Mouse (Mus musculus) liver, postnatal 0 days (tissue): ENCODE data around the gene Paqr5. TPM values are rescaled to one million over a fixed set of nuclear protein-coding genes. Genes with fewer than 3 reads are reported as not detected.

ENCODE experiments used
- ATAC-seq: fragments of 200-750 bp; cut with Nextera tagmentation; 2 replicates; pipeline ENCODE4 v1.8.0; 2017; ENCODE audit warnings: mild to moderate bottlenecking, moderate library complexity
- DNase-seq: peaks from one replicate; pipeline ENCODE4 v3.0.0-alpha.2; 2016
- H3K27ac ChIP-seq: fragments of 300-500 bp; sonication (generic); 2 replicates; pipeline ENCODE4 v1.5.1; 2014; ENCODE audit warnings: antibody characterized with exemption, moderate library complexity, mild to moderate bottlenecking, low read depth
- H3K27me3 ChIP-seq: fragments of 300-500 bp; sonication (generic); 2 replicates; pipeline ENCODE4 v1.6.1; 2014; ENCODE audit warnings: low read length, control low read depth, mixed read lengths; ENCODE audit not compliant: insufficient read depth
- H3K36me3 ChIP-seq: fragments of 300-500 bp; sonication (generic); replicated peaks from 2 replicates; pipeline ENCODE4 v1.6.1; 2014; ENCODE audit warnings: mild to moderate bottlenecking, control low read depth, low read length, moderate library complexity, mixed read lengths; ENCODE audit not compliant: insufficient read depth
- H3K4me1 ChIP-seq: fragments of 300-500 bp; sonication (generic); 2 replicates; pipeline ENCODE4 v1.6.1; 2014; ENCODE audit warnings: antibody characterized with exemption, mild to moderate bottlenecking, control low read depth; ENCODE audit not compliant: insufficient read depth
- H3K4me2 ChIP-seq: fragments of 300-500 bp; sonication (generic); 2 replicates; pipeline ENCODE4 v1.6.1; 2014; ENCODE audit warnings: low read depth, mild to moderate bottlenecking, low read length, moderate library complexity, mixed read lengths
- H3K4me3 ChIP-seq: fragments of 300-500 bp; sonication (generic); 2 replicates; pipeline ENCODE4 v1.5.1; 2014; ENCODE audit warnings: low read depth, low read length
- H3K9ac ChIP-seq: fragments of 300-500 bp; sonication (generic); replicated peaks from 2 replicates; pipeline ENCODE4 v1.6.1; 2014; ENCODE audit warnings: mild to moderate bottlenecking, moderate library complexity
- H3K9me3 ChIP-seq: fragments of 300-500 bp; sonication (generic); 2 replicates; pipeline ENCODE4 v1.6.1; 2016; ENCODE audit warnings: mild to moderate bottlenecking, control low read depth, low read length, mixed read lengths
- CTCF ChIP-seq: sonication (generic); IDR thresholded peaks from 2 replicates; pipeline ENCODE4 v1.5.1; 2016; ENCODE audit warnings: antibody characterized with exemption, low read depth
- EP300 ChIP-seq: IDR thresholded peaks from 2 replicates; pipeline ENCODE4 v1.6.1; 2016; ENCODE audit warnings: antibody characterized with exemption, low read depth, mild to moderate bottlenecking
- WGBS: fragments of 180-500 bp; shearing (Covaris S2); extraction: QIAGEN DNeasy Blood & Tissue Kit; methylation state at CpG from one replicate; pipeline ENCODE4 v1.1.7; 2014; ENCODE audit not compliant: insufficient replicate concordance; 5-methylcytosine and 5-hydroxymethylcytosine counted together
- polyA plus RNA-seq: library from polyadenylated mRNA; unstranded; fragments of >200 nt; fragmentation: Nextera tagmentation; extraction: Ambion mirVana; gene quantifications from 2 replicates; pipeline ENCODE4 v1.2.1, GENCODE M21; 2015

The Paqr5 gene
- polyA plus RNA-seq, result 0.16 and 0.17 TPM in 2 replicates

DNA sequence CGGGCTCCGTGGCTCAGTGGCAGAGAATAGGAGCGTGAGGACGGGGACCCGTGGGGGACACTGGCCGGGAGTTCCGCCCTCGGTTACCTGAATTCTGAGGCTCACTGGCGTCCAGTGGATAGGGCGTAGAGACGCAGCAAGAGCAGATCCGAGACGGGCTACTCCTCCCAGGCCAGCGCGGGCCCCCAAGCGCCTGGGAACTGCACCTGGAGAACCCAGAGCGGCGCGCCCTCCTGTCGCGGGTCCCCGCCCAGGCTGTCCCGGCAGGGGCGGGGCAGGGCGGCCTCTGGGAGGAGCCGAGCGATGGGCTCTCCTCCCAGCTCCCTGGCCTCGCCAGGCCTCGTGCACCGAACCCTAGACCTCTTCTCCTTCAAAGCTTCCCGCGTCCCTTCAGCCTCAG is at the start of gene Paqr5:
Gene Paqr5, minus strand, starts transcription at position 257 of the 400 bp plus-strand sequence.
- Histone ChIP-seq H3K27ac (no peak within 1 kb of the TSS), H3K36me3 (no peaks in the 10 kb centered on the region), H3K9me3 (no peaks in the 10 kb centered on the region), H3K9ac (peak within 1 kb of the TSS; percentile 30; the same call in 1 of the 2 replicates), H3K27me3 (peaks cover 21% of the 10 kb centered on the region; the same call in 1 of the 2 replicates), H3K4me2 (peak within 1 kb of the TSS; percentile 81), H3K4me3 (peak within 1 kb of the TSS; percentile 48), H3K4me1 (peaks cover 12% of the 10 kb centered on the region)
- under 1% methylated on average over 31 of the region's 32 CpGs for WGBS
- TF ChIP-seq EP300, result no peak
- TF ChIP-seq CTCF, result no peak
- ATAC-seq, result peak; percentile 74
- DNase-seq, result peak; percentile 70

DNA sequence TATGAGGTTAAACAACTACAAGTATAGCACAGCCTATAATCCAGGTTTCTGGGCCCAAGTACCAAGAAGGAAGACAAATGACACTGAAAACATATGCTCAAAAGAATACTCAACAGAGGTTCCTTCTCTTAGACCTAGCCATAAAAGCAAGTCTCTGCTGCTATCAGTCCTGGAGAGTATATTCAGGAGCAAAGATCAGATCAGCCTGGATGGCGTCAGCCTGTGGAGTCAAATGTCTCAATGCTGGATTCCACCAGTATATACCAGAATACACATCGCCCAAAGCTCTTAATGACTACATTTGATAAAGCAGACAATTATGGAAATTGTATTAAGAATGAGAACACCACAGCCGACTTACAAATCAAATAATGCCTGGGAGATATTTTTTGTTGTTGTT is 35.6 kb upstream of the Paqr5 start:
- H3K9me3 ChIP-seq, result no peaks in the 10 kb centered on the region
- H3K4me1 ChIP-seq, result no peaks in the 10 kb centered on the region
- no peak overlapping the region for H3K27ac ChIP-seq
- DNase-seq, result no peak
- TF ChIP-seq CTCF (no peak), EP300 (no peak)
- no peaks in the 10 kb centered on the region for H3K27me3 ChIP-seq
- H3K4me3 ChIP-seq, result no peak overlapping the region
- no peaks in the 10 kb centered on the region for H3K36me3 ChIP-seq
- no peak overlapping the region for H3K9ac ChIP-seq
- H3K4me2 ChIP-seq, result no peak overlapping the region
- ATAC-seq, result no peak
- 81% methylated on average over 3 of the region's 3 CpGs for WGBS

DNA sequence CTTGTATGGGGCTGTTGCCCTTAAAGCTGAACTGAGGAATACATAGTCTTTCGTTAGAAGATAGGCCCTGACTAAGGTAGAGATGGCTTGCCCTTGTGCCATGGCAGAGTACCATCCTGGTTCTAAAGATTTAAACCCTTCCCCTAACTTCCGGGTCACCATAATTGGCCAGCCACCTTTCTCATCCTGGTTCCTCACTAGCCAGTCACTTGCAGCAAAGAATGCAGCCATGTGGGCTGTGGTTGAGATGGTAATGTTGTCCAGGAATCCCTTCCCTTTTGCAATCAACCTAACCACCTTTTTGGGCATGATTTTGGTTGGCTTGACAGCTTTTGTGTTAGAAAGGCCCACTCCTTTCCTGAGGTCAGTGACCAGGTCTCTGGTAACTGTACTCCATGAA is 33.8 kb upstream of the Paqr5 start:
- DNase-seq, result no peak
- no peaks in the 10 kb centered on the region for H3K9me3 ChIP-seq
- H3K4me2 ChIP-seq, result no peak overlapping the region
- no peak overlapping the region for H3K4me3 ChIP-seq
- no peak overlapping the region for H3K9ac ChIP-seq
- TF ChIP-seq EP300 (no peak), CTCF (no peak)
- ATAC-seq, result no peak
- H3K36me3 ChIP-seq, result no peaks in the 10 kb centered on the region
- H3K4me1 ChIP-seq, result no peaks in the 10 kb centered on the region
- WGBS, result 74% methylated on average over 2 of the region's 2 CpGs
- H3K27ac ChIP-seq, result no peak overlapping the region
- H3K27me3 ChIP-seq, result no peaks in the 10 kb centered on the region

DNA sequence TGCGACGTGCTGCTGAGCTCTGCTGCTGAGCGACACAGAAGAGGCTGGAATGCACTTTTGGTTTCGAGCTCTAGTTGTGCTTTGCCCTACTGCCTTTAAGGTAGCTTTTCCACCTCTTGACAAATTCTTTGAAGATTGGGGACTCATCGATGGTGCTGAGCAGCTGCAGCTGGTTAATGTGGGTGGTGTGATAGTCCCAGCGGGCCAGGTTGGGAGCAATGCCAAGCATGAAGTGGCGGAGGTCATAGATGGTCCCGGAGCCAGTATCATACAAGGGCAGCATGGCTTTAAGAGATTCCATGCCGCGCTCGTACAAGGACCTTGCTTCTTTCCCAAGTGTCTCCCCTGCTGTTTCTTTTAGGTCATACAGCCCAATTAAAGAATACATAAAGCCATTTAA is 33.3 kb upstream of the Paqr5 start:
- DNase-seq, result no peak
- Histone ChIP-seq H3K27me3 (no peaks in the 10 kb centered on the region), H3K36me3 (no peaks in the 10 kb centered on the region), H3K9ac (no peak overlapping the region), H3K4me3 (no peak overlapping the region), H3K9me3 (no peaks in the 10 kb centered on the region), H3K4me1 (no peaks in the 10 kb centered on the region), H3K4me2 (no peak overlapping the region), H3K27ac (no peak overlapping the region)
- WGBS, result 88% methylated on average over 11 of the region's 11 CpGs
- ATAC-seq, result no peak
- no peak for TF ChIP-seq EP300
- TF ChIP-seq CTCF, result no peak

DNA sequence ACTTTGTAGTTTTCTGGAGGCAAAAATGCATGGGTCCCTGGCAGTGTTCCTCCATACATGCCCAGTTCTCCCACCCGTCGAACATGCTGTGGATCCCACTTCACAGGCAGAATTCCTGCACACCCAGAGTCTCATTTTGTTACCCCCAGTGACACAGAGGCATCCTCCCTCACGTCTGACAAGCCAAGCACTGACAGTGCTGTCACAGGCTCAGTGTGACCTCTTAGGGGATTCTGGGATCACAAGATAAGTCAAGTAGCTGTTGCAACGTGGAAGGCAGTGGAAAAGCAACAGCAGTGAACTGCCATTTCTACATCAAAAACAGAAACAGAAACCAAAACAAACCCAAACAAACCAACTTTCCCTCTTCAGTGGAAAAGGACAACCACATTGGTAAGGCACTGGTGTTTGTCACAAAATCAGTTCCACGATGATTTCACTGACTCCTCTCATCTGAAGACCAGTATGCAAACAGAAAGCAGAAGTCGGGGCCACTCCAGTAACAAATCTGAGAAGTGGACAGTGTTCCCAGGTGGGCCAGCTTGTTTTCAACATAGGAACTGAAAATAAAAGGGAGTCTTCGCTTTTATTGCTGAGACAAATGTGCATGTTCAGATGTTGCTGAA is 31.3 kb upstream of the Paqr5 start:
- no peaks in the 10 kb centered on the region for H3K9me3 ChIP-seq
- ATAC-seq, result no peak

DNA sequence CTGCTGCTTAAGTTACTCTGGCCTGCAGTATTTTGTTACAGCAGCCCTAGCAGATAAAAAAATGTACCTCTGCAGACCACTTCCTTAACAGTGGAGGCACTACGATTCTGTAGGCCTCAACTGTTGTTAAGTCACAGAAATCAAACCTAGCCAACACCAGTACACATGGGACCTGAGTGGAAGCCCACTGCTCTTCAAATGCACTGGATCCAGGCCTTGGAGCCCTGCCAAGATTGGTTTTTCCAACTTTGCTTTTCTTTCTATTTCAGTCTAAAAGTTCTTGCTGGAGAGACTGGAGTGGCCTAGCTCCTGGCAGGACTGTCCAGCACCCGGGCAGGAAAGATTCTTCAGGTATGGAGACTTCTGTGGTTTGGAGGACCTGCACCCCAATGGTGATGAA is 29.6 kb upstream of the Paqr5 start:
- 79% methylated on average over 2 of the region's 2 CpGs for WGBS
- no peak for ATAC-seq
- TF ChIP-seq EP300 (no peak), CTCF (no peak)

More for the DNA sequence above, 31.3 kb upstream of the Paqr5 start:
- H3K4me2 ChIP-seq, result no peak overlapping the region
- H3K4me1 ChIP-seq, result no peaks in the 10 kb centered on the region
- 53% methylated on average over 7 of the region's 7 CpGs for WGBS
- H3K9ac ChIP-seq, result no peak overlapping the region
- no peaks in the 10 kb centered on the region for H3K27me3 ChIP-seq
- H3K27ac ChIP-seq, result no peak overlapping the region
- DNase-seq, result no peak
- H3K36me3 ChIP-seq, result no peaks in the 10 kb centered on the region
- TF ChIP-seq EP300 (no peak), CTCF (no peak)
- H3K4me3 ChIP-seq, result no peak overlapping the region

DNA sequence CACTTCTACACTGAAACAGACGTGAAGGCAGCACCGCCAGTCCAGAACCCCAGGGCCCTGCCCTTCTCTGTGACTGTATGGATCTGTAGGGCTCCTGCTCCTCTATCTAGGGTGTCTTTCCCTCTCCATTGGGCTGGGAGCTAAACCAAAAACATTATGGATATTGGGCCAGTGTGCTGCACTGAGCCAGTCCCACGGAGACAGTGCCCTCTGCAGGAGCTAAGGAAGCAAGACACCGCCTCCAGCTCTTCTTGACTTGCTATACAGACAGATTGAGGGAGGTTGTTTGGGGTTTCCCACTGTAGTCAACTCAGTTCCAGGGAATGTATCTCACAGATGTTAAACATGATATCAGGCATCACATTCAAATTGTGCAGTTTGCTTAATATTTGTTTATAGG is 24.1 kb upstream of the Paqr5 start:
- H3K4me1 ChIP-seq, result no peaks in the 10 kb centered on the region
- no peak overlapping the region for H3K4me2 ChIP-seq
- TF ChIP-seq CTCF (peak; percentile 57), EP300 (no peak)
- H3K27me3 ChIP-seq, result no peaks in the 10 kb centered on the region
- 53% methylated on average over 4 of the region's 4 CpGs for WGBS
- DNase-seq (no peak), ATAC-seq (no peak)
- no peak overlapping the region for H3K9ac ChIP-seq
- H3K36me3 ChIP-seq, result no peaks in the 10 kb centered on the region
- H3K4me3 ChIP-seq, result no peak overlapping the region
- no peaks in the 10 kb centered on the region for H3K9me3 ChIP-seq
- H3K27ac ChIP-seq, result no peak overlapping the region

More for the DNA sequence above, 29.6 kb upstream of the Paqr5 start:
- Histone ChIP-seq H3K4me2 (no peak overlapping the region), H3K36me3 (no peaks in the 10 kb centered on the region), H3K27ac (no peak overlapping the region), H3K4me3 (no peak overlapping the region), H3K27me3 (no peaks in the 10 kb centered on the region), H3K9me3 (no peaks in the 10 kb centered on the region), H3K9ac (no peak overlapping the region), H3K4me1 (no peaks in the 10 kb centered on the region)
- DNase-seq, result no peak
